Mouse (Mus musculus) CH12.LX (cell line): Measurements from ENCODE around the gene Mrpl42.

Experiments used
- CHD1 ChIP-seq: IDR thresholded peaks from 2 replicates; pipeline ENCODE4 v1.6.1; 2012; ENCODE audit warnings: low read depth, low read length, improper control_type of control experiment, inconsistent platforms
- CHD2 ChIP-seq: IDR thresholded peaks from 2 replicates; pipeline ENCODE4 v1.6.1; 2011; ENCODE audit warnings: low read length, improper control_type of control experiment
- CTCF ChIP-seq, 2 experiments: IDR thresholded peaks in 1 of 2; conservative IDR thresholded peaks in 1 of 2; 2 replicates each; pipeline ENCODE4 v1.5.1; 2011 to 2012; ENCODE audit warnings: low read depth in 2 of 2, low read length in 2 of 2, improper control_type of control experiment in 1 of 2, inconsistent platforms in 1 of 2, mild to moderate bottlenecking in 1 of 2, moderate library complexity in 1 of 2
- E2F4 ChIP-seq: IDR thresholded peaks from 2 replicates; pipeline ENCODE4 v1.6.1; 2011; ENCODE audit warnings: low read depth, low read length, improper control_type of control experiment; ENCODE audit not compliant: insufficient replicate concordance
- EP300 ChIP-seq: IDR thresholded peaks from 2 replicates; pipeline ENCODE4 v1.6.1; 2011; ENCODE audit warnings: low read length, improper control_type of control experiment
- HCFC1 ChIP-seq: IDR thresholded peaks from 2 replicates; pipeline ENCODE4 v1.6.1; 2012; ENCODE audit warnings: low read depth, mild to moderate bottlenecking, inconsistent platforms, low read length, improper control_type of control experiment
- JUND ChIP-seq: conservative IDR thresholded peaks from 2 replicates; pipeline ENCODE4 v1.6.1; 2011; ENCODE audit warnings: low read depth, low read length, improper control_type of control experiment
- MAX ChIP-seq: IDR thresholded peaks from 2 replicates; pipeline ENCODE4 v1.6.1; 2011; ENCODE audit warnings: low read length, improper control_type of control experiment
- MAZ ChIP-seq: IDR thresholded peaks from 2 replicates; pipeline ENCODE4 v1.6.1; 2012; ENCODE audit warnings: low read depth, mild to moderate bottlenecking, inconsistent platforms, low read length, improper control_type of control experiment, moderate library complexity
- MEF2A ChIP-seq: IDR thresholded peaks from 2 replicates; pipeline ENCODE4 v1.6.1; 2014; ENCODE audit warnings: low read depth, mild to moderate bottlenecking, inconsistent platforms, low read length, improper control_type of control experiment, borderline replicate concordance
- POLR2AphosphoS2 ChIP-seq: IDR thresholded peaks from 2 replicates; pipeline ENCODE4 v1.6.1; 2011; ENCODE audit warnings: low read depth, low read length, improper control_type of control experiment
- SIN3A ChIP-seq: IDR thresholded peaks from 2 replicates; pipeline ENCODE4 v1.6.1; 2012; ENCODE audit warnings: low read length, improper control_type of control experiment, inconsistent platforms
- USF1 ChIP-seq: IDR thresholded peaks from 2 replicates; pipeline ENCODE4 v1.6.1; 2014; ENCODE audit warnings: low read depth, mild to moderate bottlenecking, inconsistent platforms, low read length, improper control_type of control experiment

GRCm38 (mm10) chr10:95456103-95456502 lies 45.6 kb downstream of the Mrpl42 start:
- no peak for TF ChIP-seq MAZ
- TF ChIP-seq POLR2AphosphoS2, result no peak
- no peak for TF ChIP-seq MEF2A
- no peak for TF ChIP-seq CHD1
- TF ChIP-seq USF1, result no peak
- TF ChIP-seq CTCF (conservative IDR thresholded peaks at IDR 0.05 in 1 of 2, IDR thresholded peaks at IDR 0.05 in 1 of 2; ENCODE audit: low read depth in 2 of 2, low read length in 2 of 2), result no peak
- no peak for TF ChIP-seq HCFC1
- no peak for TF ChIP-seq CHD2
- no peak for TF ChIP-seq JUND
- no peak for TF ChIP-seq E2F4
- no peak for TF ChIP-seq EP300
- no peak for TF ChIP-seq SIN3A
- no peak for TF ChIP-seq MAX
